Mouse (Mus musculus) midbrain, embryonic 10.5 days (tissue): Measurements from ENCODE around the gene Tlr12. TPM values are rescaled to one million over a fixed set of nuclear protein-coding genes. Genes with fewer than 3 reads are reported as not detected.

ENCODE experiments used
- polyA plus RNA-seq: library from polyadenylated mRNA; unstranded; fragments of >200 nt; fragmentation: Nextera tagmentation; extraction: Ambion mirVana; gene quantifications from 2 replicates; pipeline ENCODE4 v1.2.1, GENCODE M21; 2016

Gene Tlr12
- polyA plus RNA-seq, 1 experiment from 2014 or later = 0.80 TPM

Other genes starting within 250 kb of the Tlr12 start
- gene Zscan20, start 8.5 kb downstream of the Tlr12 start, polyA plus RNA-seq = 6.1 and 8.2 TPM in 2 replicates
- 20.8 and 30.0 TPM in 2 replicates for gene Phc2, start 36.1 kb upstream of the Tlr12 start, polyA plus RNA-seq
- 0.10 and 0.24 TPM in 2 replicates for gene A3galt2, start 136.7 kb upstream of the Tlr12 start, polyA plus RNA-seq
- 36.5 and 37.9 TPM in 2 replicates for gene Zfp362, start 187.4 kb upstream of the Tlr12 start, polyA plus RNA-seq